Mouse (Mus musculus): ENCODE data around the gene Mcfd2.

Gene Mcfd2

GRCm38 (mm10) chr17:87295738-87296137 is 30.0 kb upstream of the Mcfd2 start:
- no peaks in the 10 kb centered on the region for H3K27me3 ChIP-seq (ENCODE audit: insufficient read depth, low read length)
- H3K4me1 ChIP-seq (replicated peaks; ENCODE audit: low read depth, low read length): no peaks in the 10 kb centered on the region; the same call in none of the 2 replicates
- H3K36me3 ChIP-seq (ENCODE audit: insufficient read depth, low read length): no peaks in the 10 kb centered on the region
- TF ChIP-seq POU5F1 (IDR thresholded peaks at IDR 0.05; ENCODE audit: borderline replicate concordance, low read length) (no peak), NANOG (IDR thresholded peaks at IDR 0.05; ENCODE audit: borderline replicate concordance, low read length) (no peak), CTCF (conservative IDR thresholded peaks at IDR 0.05; ENCODE audit: low read length) (no peak)
- no peaks in the 10 kb centered on the region for H3K9me3 ChIP-seq (ENCODE audit: low read length)
- no peak overlapping the region for H3K4me3 ChIP-seq (replicated peaks; ENCODE audit: low read length)

GRCm38 (mm10) chr17:87293125-87293524 is 27.4 kb upstream of the Mcfd2 start:
- no peaks in the 10 kb centered on the region for H3K36me3 ChIP-seq (ENCODE audit: insufficient read depth, low read length)
- TF ChIP-seq POU5F1 (IDR thresholded peaks at IDR 0.05; ENCODE audit: borderline replicate concordance, low read length): no peak
- TF ChIP-seq CTCF (conservative IDR thresholded peaks at IDR 0.05; ENCODE audit: low read length): no peak
- no peak for TF ChIP-seq NANOG (IDR thresholded peaks at IDR 0.05; ENCODE audit: borderline replicate concordance, low read length)
- peaks cover 8% of the 10 kb centered on the region for H3K4me1 ChIP-seq (replicated peaks; ENCODE audit: low read depth, low read length)
- 0 out of 2 replicates have a peak, but pooled peaks cover 4% of the 10 kb centered on the region for H3K27me3 ChIP-seq (ENCODE audit: insufficient read depth, low read length)
- no peaks in the 10 kb centered on the region for H3K9me3 ChIP-seq (ENCODE audit: low read length)
- H3K4me3 ChIP-seq (replicated peaks; ENCODE audit: low read length): no peak overlapping the region

GRCm38 (mm10) chr17:87291782-87292181 is 26.0 kb upstream of the Mcfd2 start:
- H3K9me3 ChIP-seq (ENCODE audit: low read length): no peaks in the 10 kb centered on the region
- TF ChIP-seq POU5F1 (IDR thresholded peaks at IDR 0.05; ENCODE audit: borderline replicate concordance, low read length): no peak
- no peak for TF ChIP-seq NANOG (IDR thresholded peaks at IDR 0.05; ENCODE audit: borderline replicate concordance, low read length)
- TF ChIP-seq CTCF (conservative IDR thresholded peaks at IDR 0.05; ENCODE audit: low read length): no peak
- H3K4me3 ChIP-seq (replicated peaks; ENCODE audit: low read length): no peak overlapping the region
- H3K27me3 ChIP-seq (ENCODE audit: insufficient read depth, low read length): peaks cover 6% of the 10 kb centered on the region
- no peaks in the 10 kb centered on the region for H3K36me3 ChIP-seq (ENCODE audit: insufficient read depth, low read length)
- peaks cover 17% of the 10 kb centered on the region for H3K4me1 ChIP-seq (replicated peaks; ENCODE audit: low read depth, low read length)

- peaks cover 21% of the 10 kb centered on the region for H3K4me1 ChIP-seq (replicated peaks; ENCODE audit: low read depth, low read length)
- TF ChIP-seq CTCF (conservative IDR thresholded peaks at IDR 0.05; ENCODE audit: low read length): no peak
- no peak for TF ChIP-seq NANOG (IDR thresholded peaks at IDR 0.05; ENCODE audit: borderline replicate concordance, low read length)
- no peak for TF ChIP-seq POU5F1 (IDR thresholded peaks at IDR 0.05; ENCODE audit: borderline replicate concordance, low read length)
- no peaks in the 10 kb centered on the region for H3K36me3 ChIP-seq (ENCODE audit: insufficient read depth, low read length)
- peaks cover 9% of the 10 kb centered on the region for H3K27me3 ChIP-seq (ENCODE audit: insufficient read depth, low read length)
- no peak overlapping the region for H3K4me3 ChIP-seq (replicated peaks; ENCODE audit: low read length)
- no peaks in the 10 kb centered on the region for H3K9me3 ChIP-seq (ENCODE audit: low read length)
Observed at GRCm38 (mm10) chr17:87291037-87291436, 25.3 kb upstream of the Mcfd2 start.

- peaks cover 25% of the 10 kb centered on the region for H3K4me1 ChIP-seq (replicated peaks; ENCODE audit: low read depth, low read length)
- H3K9me3 ChIP-seq (ENCODE audit: low read length): no peaks in the 10 kb centered on the region
- H3K27me3 ChIP-seq (ENCODE audit: insufficient read depth, low read length): peaks cover 17% of the 10 kb centered on the region
- no peak for TF ChIP-seq CTCF (conservative IDR thresholded peaks at IDR 0.05; ENCODE audit: low read length)
- TF ChIP-seq NANOG (IDR thresholded peaks at IDR 0.05; ENCODE audit: borderline replicate concordance, low read length): no peak
- no peak for TF ChIP-seq POU5F1 (IDR thresholded peaks at IDR 0.05; ENCODE audit: borderline replicate concordance, low read length)
- no peaks in the 10 kb centered on the region for H3K36me3 ChIP-seq (ENCODE audit: insufficient read depth, low read length)
- H3K4me3 ChIP-seq (replicated peaks; ENCODE audit: low read length): no peak overlapping the region
Observed at GRCm38 (mm10) chr17:87289367-87289766, 23.6 kb upstream of the Mcfd2 start.

GRCm38 (mm10) chr17:87288131-87288530 is 22.4 kb upstream of the Mcfd2 start:
- no peaks in the 10 kb centered on the region for H3K36me3 ChIP-seq (ENCODE audit: insufficient read depth, low read length)
- H3K4me3 ChIP-seq (replicated peaks; ENCODE audit: low read length): no peak overlapping the region
- peaks cover 29% of the 10 kb centered on the region for H3K27me3 ChIP-seq (ENCODE audit: insufficient read depth, low read length)
- H3K9me3 ChIP-seq (ENCODE audit: low read length): no peaks in the 10 kb centered on the region
- peaks cover 36% of the 10 kb centered on the region for H3K4me1 ChIP-seq (replicated peaks; ENCODE audit: low read depth, low read length)
- TF ChIP-seq NANOG (IDR thresholded peaks at IDR 0.05; ENCODE audit: borderline replicate concordance, low read length) (no peak), POU5F1 (IDR thresholded peaks at IDR 0.05; ENCODE audit: borderline replicate concordance, low read length) (no peak), CTCF (conservative IDR thresholded peaks at IDR 0.05; ENCODE audit: low read length) (no peak)

GRCm38 (mm10) chr17:87287197-87287777 is 21.6 kb upstream of the Mcfd2 start:
- Histone ChIP-seq H3K4me1 (replicated peaks; ENCODE audit: low read depth, low read length) (peaks cover 36% of the 10 kb centered on the region), H3K9me3 (ENCODE audit: low read length) (no peaks in the 10 kb centered on the region), H3K27me3 (ENCODE audit: insufficient read depth, low read length) (peaks cover 31% of the 10 kb centered on the region), H3K4me3 (replicated peaks; ENCODE audit: low read length) (no peak overlapping the region), H3K36me3 (ENCODE audit: insufficient read depth, low read length) (no peaks in the 10 kb centered on the region)
- no peak for TF ChIP-seq CTCF (conservative IDR thresholded peaks at IDR 0.05; ENCODE audit: low read length)
- no peak for TF ChIP-seq NANOG (IDR thresholded peaks at IDR 0.05; ENCODE audit: borderline replicate concordance, low read length)
- TF ChIP-seq POU5F1 (IDR thresholded peaks at IDR 0.05; ENCODE audit: borderline replicate concordance, low read length): no peak

- H3K4me3 ChIP-seq (replicated peaks; ENCODE audit: low read length): no peak overlapping the region
- no peaks in the 10 kb centered on the region for H3K36me3 ChIP-seq (ENCODE audit: insufficient read depth, low read length)
Observed at GRCm38 (mm10) chr17:87286481-87287143, 20.9 kb upstream of the Mcfd2 start.

More at GRCm38 (mm10) chr17:87286481-87287143, 20.9 kb upstream of the Mcfd2 start:
- Histone ChIP-seq H3K9me3 (ENCODE audit: low read length) (no peaks in the 10 kb centered on the region), H3K27me3 (ENCODE audit: insufficient read depth, low read length) (peaks cover 31% of the 10 kb centered on the region), H3K4me1 (replicated peaks; ENCODE audit: low read depth, low read length) (peaks cover 39% of the 10 kb centered on the region)
- TF ChIP-seq CTCF (conservative IDR thresholded peaks at IDR 0.05; ENCODE audit: low read length) (no peak), NANOG (IDR thresholded peaks at IDR 0.05; ENCODE audit: borderline replicate concordance, low read length) (no peak), POU5F1 (IDR thresholded peaks at IDR 0.05; ENCODE audit: borderline replicate concordance, low read length) (no peak)
